ENCODE assay signal across 13 mouse cellular contexts in genomic region chr8:61324363-61324914, GRCm38 (mm10).
DNase-seq lines count a peak whose midpoint lies in the region; ATAC-seq and TF ChIP-seq lines count a peak whose summit lies in the region.
"Had no signal": no experiment of that assay in that cellular context is flagged by ENCODE, and none has a peak within 500 bp of the region (broad histone marks: within the 10 kb centered on the region; RNA-seq: fewer than 3 reads in every experiment).

No protein-coding gene starts in this region.

- no peak overlapping the region for H3K4me2 ChIP-seq in heart, embryonic 11.5 days
- H3K4me2 ChIP-seq in forebrain, embryonic 12.5 days: peak overlapping the region; percentile 36
- H3K4me2 ChIP-seq in hindbrain, postnatal 0 days (ENCODE audit: low read depth, low read length): 0 out of 2 replicates have a peak overlapping the region, but pooled peaks have one; percentile 0
- H3K4me2 ChIP-seq: heart, embryonic 15.5 days; lung, embryonic 15.5 days had no signal

- peak; percentile 59 for DNase-seq in heart, adult 11 months
- peak; percentile 88 for DNase-seq in embryo, embryonic 10 days (ENCODE audit: low spot score)
- no peak for DNase-seq in hindbrain, postnatal 0 days (ENCODE audit: low spot score)
- no peak for DNase-seq in lung, postnatal 36 days
- DNase-seq in B cell, adult 2 months: no peak
- DNase-seq in left cerebral cortex, adult 8-10 months (ENCODE audit: low spot score in 2 of 2): no peak
- DNase-seq: cerebellum, adult 11-12 months; gastrocnemius, adult 2 months; liver had no signal

- H3K4me3 ChIP-seq in heart, embryonic 11.5 days (ENCODE audit: low read depth, low read length): no peak overlapping the region
- H3K4me3 ChIP-seq in forebrain, embryonic 12.5 days (replicated peaks): no peak overlapping the region
- H3K4me3 ChIP-seq in hindbrain, postnatal 0 days (ENCODE audit: low read length): no peak overlapping the region
- H3K4me3 ChIP-seq: gastrocnemius, adult 2 months; heart, embryonic 15.5 days; lung, embryonic 15.5 days had no signal

- no peaks in the 10 kb centered on the region for H3K9me3 ChIP-seq in heart, embryonic 11.5 days (replicated peaks; ENCODE audit: control insufficient read depth, low read length)
- H3K9me3 ChIP-seq in forebrain, embryonic 12.5 days: no peaks in the 10 kb centered on the region
- no peaks in the 10 kb centered on the region for H3K9me3 ChIP-seq in hindbrain, postnatal 0 days (ENCODE audit: low read length)
- H3K9me3 ChIP-seq: heart, embryonic 15.5 days; lung, embryonic 15.5 days had no signal

- H3K36me3 ChIP-seq in heart, embryonic 11.5 days (ENCODE audit: control insufficient read depth, insufficient read depth, low read length): no peaks in the 10 kb centered on the region
- H3K36me3 ChIP-seq in forebrain, embryonic 12.5 days (replicated peaks): peaks cover 5% of the 10 kb centered on the region
- no peaks in the 10 kb centered on the region; the same call in 1 of the 2 replicates for H3K36me3 ChIP-seq in hindbrain, postnatal 0 days (ENCODE audit: insufficient read depth, low read length)
- H3K36me3 ChIP-seq: heart, embryonic 15.5 days; lung, embryonic 15.5 days had no signal

- H3K27ac ChIP-seq in heart, embryonic 11.5 days (ENCODE audit: low read depth, low read length): no peak overlapping the region
- peak overlapping the region; percentile 83 for H3K27ac ChIP-seq in forebrain, embryonic 12.5 days
- no peak overlapping the region for H3K27ac ChIP-seq in hindbrain, postnatal 0 days
- H3K27ac ChIP-seq: gastrocnemius, adult 2 months; heart, embryonic 15.5 days; lung, embryonic 15.5 days had no signal

- no peak for TF ChIP-seq CTCF in hindbrain, postnatal 0 days (IDR thresholded peaks at IDR 0.05; ENCODE audit: low read depth)

- ATAC-seq in heart, embryonic 11.5 days (replicated peaks; ENCODE audit: insufficient number of reproducible peaks, low FRiP score, low TSS enrichment): no peak
- peak; percentile 56 for ATAC-seq in forebrain, embryonic 12.5 days (ENCODE audit: low FRiP score)
- ATAC-seq in hindbrain, postnatal 0 days: no peak

- no peaks in the 10 kb centered on the region for H3K27me3 ChIP-seq in heart, embryonic 11.5 days (ENCODE audit: control insufficient read depth, insufficient read depth, low read length)
- no peaks in the 10 kb centered on the region for H3K27me3 ChIP-seq in forebrain, embryonic 12.5 days
- H3K27me3 ChIP-seq in hindbrain, postnatal 0 days (ENCODE audit: insufficient read depth, low read length): no peaks in the 10 kb centered on the region
- H3K27me3 ChIP-seq: heart, embryonic 15.5 days; lung, embryonic 15.5 days had no signal

- WGBS in heart, embryonic 11.5 days (ENCODE audit: insufficient replicate concordance): 72% methylated on average over 10 of the region's 10 CpGs
- WGBS in forebrain, embryonic 12.5 days: 10% methylated on average over 10 of the region's 10 CpGs
- WGBS in hindbrain, postnatal 0 days: 31% methylated on average over 10 of the region's 10 CpGs

- peaks cover 8% of the 10 kb centered on the region for H3K4me1 ChIP-seq in heart, embryonic 11.5 days (ENCODE audit: control insufficient read depth, insufficient read depth, low read length)
- peaks cover 36% of the 10 kb centered on the region for H3K4me1 ChIP-seq in forebrain, embryonic 12.5 days
- H3K4me1 ChIP-seq in hindbrain, postnatal 0 days (ENCODE audit: insufficient read depth, low read length): peaks cover 8% of the 10 kb centered on the region; the same call in 1 of the 2 replicates

- no peak overlapping the region for H3K9ac ChIP-seq in heart, embryonic 11.5 days (ENCODE audit: low read depth, low read length)
- no peak overlapping the region for H3K9ac ChIP-seq in forebrain, embryonic 12.5 days
- no peak overlapping the region for H3K9ac ChIP-seq in hindbrain, postnatal 0 days (replicated peaks; ENCODE audit: low read length)
- H3K9ac ChIP-seq: heart, embryonic 15.5 days; lung, embryonic 15.5 days had no signal

Comparison
In these comparisons a context has a peak if more than half of its experiments do, and no peak if none do; other contexts are left out.
1. DNase-seq: peak in heart, adult 11 months (single experiment) and embryo, embryonic 10 days (single experiment); none in hindbrain, postnatal 0 days (single experiment), lung, postnatal 36 days (single experiment), B cell, adult 2 months (0 of 2) and left cerebral cortex, adult 8-10 months (0 of 2).